Mouse (Mus musculus) embryonic facial prominence, embryonic 11.5 days (tissue): ENCODE measurements around the gene Per2. TPM values are rescaled to one million over a fixed set of nuclear protein-coding genes. Genes with fewer than 3 reads are reported as not detected.
"Not testable (repeated sequence)": the region's sequence is repeated elsewhere in the genome, so short reads cannot be mapped to it uniquely, and the experiment has no call there.

Source experiments
- ATAC-seq: fragments of 200-750 bp; cut with Nextera tagmentation; replicated peaks from 2 replicates; pipeline ENCODE4 v1.8.0; 2017; ENCODE audit warnings: low read depth; ENCODE audit not compliant: insufficient number of reproducible peaks, low FRiP score, low TSS enrichment
- DNase-seq: peaks from one replicate; pipeline ENCODE4 v3.0.0-alpha.2; 2015; ENCODE audit warnings: low spot score
- H3K27ac ChIP-seq: fragments of 300-500 bp; sonication (generic); replicated peaks from 2 replicates; pipeline ENCODE4 v1.5.1; 2014; ENCODE audit warnings: mild to moderate bottlenecking, low read depth, low read length, control low read depth
- H3K27me3 ChIP-seq: fragments of 300-500 bp; sonication (generic); 2 replicates; pipeline ENCODE4 v1.6.1; 2014; ENCODE audit warnings: mild to moderate bottlenecking, low read length, moderate library complexity, mixed read lengths; ENCODE audit not compliant: control insufficient read depth, insufficient read depth
- H3K36me3 ChIP-seq: fragments of 300-500 bp; sonication (generic); replicated peaks from 2 replicates; pipeline ENCODE4 v1.6.1; 2014; ENCODE audit warnings: low read depth, mild to moderate bottlenecking, low read length, moderate library complexity, mixed read lengths; ENCODE audit not compliant: control insufficient read depth, insufficient read depth
- H3K4me1 ChIP-seq: fragments of 300-500 bp; sonication (generic); 2 replicates; pipeline ENCODE4 v1.6.1; 2014; ENCODE audit warnings: low read length, mixed read lengths; ENCODE audit not compliant: control insufficient read depth, insufficient read depth
- H3K4me2 ChIP-seq: fragments of 300-500 bp; sonication (generic); 2 replicates; pipeline ENCODE4 v1.6.1; 2014; ENCODE audit warnings: low read depth, mild to moderate bottlenecking, control low read depth, low read length, moderate library complexity
- H3K4me3 ChIP-seq: fragments of 300-500 bp; sonication (generic); 2 replicates; pipeline ENCODE4 v1.5.1; 2014; ENCODE audit warnings: low read depth, low read length, control low read depth
- H3K9ac ChIP-seq: fragments of 300-500 bp; sonication (generic); replicated peaks from 2 replicates; pipeline ENCODE4 v1.6.1; 2014; ENCODE audit warnings: mild to moderate bottlenecking, control low read depth, low read length
- H3K9me3 ChIP-seq: fragments of 300-500 bp; sonication (generic); replicated peaks from 2 replicates; pipeline ENCODE4 v1.6.1; 2016; ENCODE audit warnings: mild to moderate bottlenecking, low read length, inconsistent platforms, mixed read lengths; ENCODE audit not compliant: control insufficient read depth
- WGBS: fragments of 180-500 bp; shearing (Covaris S2); extraction: QIAGEN DNeasy Blood & Tissue Kit; methylation state at CpG from one replicate; pipeline ENCODE4 v1.1.7; 2014; 5-methylcytosine and 5-hydroxymethylcytosine counted together
- polyA plus RNA-seq: library from polyadenylated mRNA; unstranded; fragments of >200 nt; fragmentation: Nextera tagmentation; extraction: Ambion mirVana; gene quantifications from 2 replicates; pipeline ENCODE4 v1.2.1, GENCODE M21; 2014

Gene Per2
- polyA plus RNA-seq, 1 experiment from 2014 or later: 0.97 TPM

DNA sequence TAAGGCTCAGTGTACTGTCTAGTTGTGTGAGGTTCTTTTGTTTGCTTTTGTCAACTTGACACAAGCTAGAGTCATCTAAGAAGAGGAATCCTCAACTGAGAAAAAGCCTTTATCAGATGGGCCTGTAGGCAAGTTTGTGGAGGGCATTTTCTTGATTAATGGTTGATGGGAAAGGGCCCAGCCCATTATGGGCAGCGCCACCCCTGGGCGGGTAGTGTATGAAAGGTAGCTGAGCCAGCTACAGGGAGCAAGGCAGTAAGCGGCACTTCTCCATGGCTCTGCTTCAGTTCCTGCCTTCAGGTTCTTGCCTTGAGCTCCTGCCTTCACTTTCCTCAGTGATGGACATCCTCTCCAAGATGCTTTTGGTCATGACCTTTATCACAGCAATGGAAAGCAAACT, 27.0 kb upstream of the Per2 start:
- WGBS: 86% methylated on average over 3 of the region's 3 CpGs
- Histone ChIP-seq H3K4me1 (no peaks in the 10 kb centered on the region), H3K27me3 (no peaks in the 10 kb centered on the region), H3K9me3 (no peaks in the 10 kb centered on the region), H3K27ac (no peak overlapping the region), H3K36me3 (no peaks in the 10 kb centered on the region), H3K4me3 (no peak overlapping the region), H3K4me2 (no peak overlapping the region), H3K9ac (no peak overlapping the region)
- DNase-seq (no peak), ATAC-seq (no peak)

DNA sequence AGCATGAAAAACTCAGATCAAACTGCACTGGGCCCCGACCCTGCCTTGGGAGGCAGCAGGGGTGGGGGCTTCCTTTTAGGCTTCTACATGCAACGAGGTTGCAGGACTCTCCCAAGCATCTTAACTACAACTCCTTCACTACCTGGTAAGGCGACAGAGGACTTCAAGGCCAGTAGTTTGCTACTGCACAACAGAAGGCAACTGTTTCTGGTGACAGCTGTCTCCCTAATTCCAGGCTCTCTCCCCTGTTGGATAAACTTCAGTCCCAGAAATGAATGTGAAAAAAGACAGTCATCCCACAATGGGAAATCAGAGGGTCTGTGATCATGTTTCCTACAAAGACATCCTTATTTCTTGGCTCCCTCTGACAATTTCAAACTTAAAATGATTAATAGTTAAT, 26.3 kb upstream of the Per2 start:
- WGBS: 78% methylated on average over 3 of the region's 3 CpGs
- H3K4me1 ChIP-seq: no peaks in the 10 kb centered on the region
- no peaks in the 10 kb centered on the region for H3K9me3 ChIP-seq
- H3K4me3 ChIP-seq: no peak overlapping the region
- no peaks in the 10 kb centered on the region for H3K27me3 ChIP-seq
- no peak overlapping the region for H3K4me2 ChIP-seq
- no peak for ATAC-seq
- no peak overlapping the region for H3K9ac ChIP-seq
- H3K27ac ChIP-seq: no peak overlapping the region
- H3K36me3 ChIP-seq: no peaks in the 10 kb centered on the region
- DNase-seq: no peak

DNA sequence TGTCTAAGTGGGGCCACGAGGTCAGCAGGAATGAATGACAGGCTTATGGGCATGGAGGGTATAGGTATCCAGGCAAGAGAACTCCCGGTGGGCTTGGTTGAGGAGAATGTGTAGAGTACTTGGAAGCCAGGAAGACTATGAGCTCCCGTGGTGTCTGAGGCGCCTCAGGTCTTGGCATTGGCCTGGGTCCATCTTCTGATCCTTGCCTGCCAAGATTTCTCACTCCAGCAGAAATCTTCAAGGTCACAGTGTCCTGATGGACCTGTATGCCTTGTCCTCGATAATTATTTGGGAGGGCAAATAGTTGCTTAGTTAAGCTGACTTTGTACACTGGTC, 24.9 kb upstream of the Per2 start:
- Histone ChIP-seq H3K4me2 (no peak overlapping the region), H3K4me3 (no peak overlapping the region), H3K4me1 (no peaks in the 10 kb centered on the region), H3K27me3 (no peaks in the 10 kb centered on the region), H3K27ac (no peak overlapping the region), H3K9me3 (no peaks in the 10 kb centered on the region), H3K9ac (no peak overlapping the region), H3K36me3 (no peaks in the 10 kb centered on the region)
- WGBS: 70% methylated on average over 5 of the region's 5 CpGs
- DNase-seq (no peak), ATAC-seq (no peak)

DNA sequence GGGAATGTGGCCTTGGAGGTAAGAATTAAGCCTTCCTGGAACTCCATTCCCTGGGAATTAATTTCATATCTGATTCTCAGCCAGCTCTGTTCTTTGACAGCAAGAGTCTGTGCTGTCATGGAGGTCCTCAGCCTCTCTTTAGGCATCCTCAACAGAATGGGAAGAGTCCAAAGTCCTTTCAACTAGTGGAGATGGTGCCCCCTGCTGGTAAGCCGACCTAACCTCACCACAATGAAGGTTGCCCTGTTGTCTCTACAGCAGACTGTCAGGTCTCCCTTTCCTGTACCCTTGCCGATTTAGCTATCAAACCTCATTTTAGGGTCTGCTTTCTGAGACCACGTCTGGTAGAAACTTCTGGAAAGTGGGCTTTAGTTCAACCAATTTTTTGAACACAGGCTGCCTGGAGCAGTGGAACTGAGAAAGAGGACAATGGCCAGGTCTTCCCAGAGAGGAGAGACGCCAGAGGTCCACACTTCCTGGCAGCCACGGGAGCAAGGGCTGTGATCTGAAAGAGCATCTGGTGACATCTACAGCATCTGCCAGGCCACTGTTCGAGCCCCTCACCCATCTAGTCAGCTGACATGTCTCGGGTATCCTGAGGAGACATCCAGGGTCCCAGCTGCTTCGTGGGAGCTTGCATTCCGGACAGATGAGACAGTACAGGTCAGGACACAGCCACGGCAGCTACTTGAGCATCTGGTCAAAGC, 24.3 kb upstream of the Per2 start:
- Histone ChIP-seq H3K4me3 (no peak overlapping the region), H3K36me3 (no peaks in the 10 kb centered on the region), H3K9me3 (no peaks in the 10 kb centered on the region), H3K27ac (no peak overlapping the region), H3K4me1 (no peaks in the 10 kb centered on the region), H3K9ac (no peak overlapping the region), H3K27me3 (no peaks in the 10 kb centered on the region), H3K4me2 (no peak overlapping the region)
- DNase-seq: peak; percentile 82
- ATAC-seq: no peak
- 34% methylated on average over 10 of the region's 10 CpGs for WGBS

DNA sequence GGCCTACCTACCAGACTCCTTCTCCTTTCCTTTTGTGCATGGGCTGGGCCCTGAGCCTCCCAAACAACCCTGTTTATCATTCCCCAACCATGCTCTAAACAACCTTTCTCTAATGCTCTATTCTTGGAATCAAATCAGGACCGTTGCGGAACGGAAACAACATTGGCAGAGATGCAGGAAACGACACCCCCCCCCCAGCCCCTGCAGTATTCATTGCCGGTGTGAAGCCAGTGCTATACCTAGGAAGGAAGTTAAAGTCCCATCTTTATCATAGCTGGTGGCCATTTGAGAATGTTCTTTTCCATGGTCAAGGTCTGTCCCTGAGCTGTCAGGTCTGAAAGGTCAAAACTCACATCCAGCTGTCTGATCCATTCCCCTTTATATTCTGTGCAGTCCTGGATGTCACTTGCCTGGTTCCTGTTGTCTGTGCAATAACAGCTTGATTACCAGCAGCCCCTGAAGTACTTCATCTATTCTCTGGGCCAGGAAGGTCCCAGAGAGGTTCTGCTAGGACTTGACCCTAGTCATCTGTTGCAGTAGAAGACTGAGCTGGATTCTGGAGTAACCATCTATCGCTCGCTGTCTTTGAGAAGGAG, 23.6 kb upstream of the Per2 start:
- no peaks in the 10 kb centered on the region for H3K9me3 ChIP-seq
- H3K4me1 ChIP-seq: no peaks in the 10 kb centered on the region
- no peak overlapping the region for H3K9ac ChIP-seq
- DNase-seq: no peak
- H3K27me3 ChIP-seq: no peaks in the 10 kb centered on the region
- H3K27ac ChIP-seq: no peak overlapping the region
- no peak overlapping the region for H3K4me2 ChIP-seq
- no peak for ATAC-seq
- no peak overlapping the region for H3K4me3 ChIP-seq
- 89% methylated on average over 7 of the region's 7 CpGs for WGBS
- H3K36me3 ChIP-seq: no peaks in the 10 kb centered on the region

DNA sequence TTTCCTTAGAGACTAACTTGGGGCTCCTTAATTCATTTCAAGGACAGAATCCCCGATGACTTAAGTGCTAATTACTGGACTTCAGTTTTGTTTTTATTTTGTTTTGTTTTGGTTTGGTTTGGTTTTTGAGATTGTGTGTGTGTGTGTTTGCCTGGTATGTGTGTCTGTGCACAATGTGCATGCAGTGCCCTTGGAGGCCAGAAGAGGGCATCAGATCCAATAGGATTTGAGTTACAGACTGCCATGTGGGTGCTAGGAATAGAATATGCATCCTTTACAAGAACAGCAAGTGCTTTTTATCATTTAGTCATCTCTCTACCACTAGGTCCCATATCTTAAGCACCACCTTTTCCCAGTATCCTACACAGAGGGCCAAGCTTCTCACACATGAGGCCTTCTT, 19.8 kb upstream of the Per2 start:
- Histone ChIP-seq H3K27ac (no peak overlapping the region), H3K4me2 (no peak overlapping the region), H3K9ac (no peak overlapping the region), H3K4me1 (no peaks in the 10 kb centered on the region), H3K4me3 (no peak overlapping the region), H3K36me3 (no peaks in the 10 kb centered on the region), H3K9me3 (no peaks in the 10 kb centered on the region), H3K27me3 (no peaks in the 10 kb centered on the region)
- ATAC-seq (no peak), DNase-seq (no peak)
- WGBS: 88% methylated on average over 1 of the region's 1 CpGs

DNA sequence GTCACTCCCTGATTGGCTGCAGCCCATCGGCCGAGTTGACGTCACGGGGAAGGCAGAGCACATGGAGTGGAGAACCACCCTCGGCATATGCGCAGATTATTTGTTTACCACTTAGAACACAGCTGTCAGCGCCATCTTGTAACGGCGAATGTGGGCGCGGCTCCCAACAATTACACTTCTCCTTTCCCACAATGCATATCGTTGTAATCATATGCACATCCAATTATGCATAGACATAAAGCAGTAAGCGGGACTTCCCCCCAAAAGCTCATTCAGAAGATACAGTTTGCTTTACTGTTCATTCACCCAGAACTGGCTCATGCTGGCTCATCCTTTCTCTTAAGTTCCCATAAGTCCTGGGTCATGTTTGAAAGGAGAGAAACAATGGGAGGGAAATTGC, 19.0 kb upstream of the Per2 start:
- H3K27ac ChIP-seq, H3K27me3 ChIP-seq, H3K36me3 ChIP-seq, H3K9me3 ChIP-seq, H3K4me1 ChIP-seq, H3K4me3 ChIP-seq, DNase-seq, ATAC-seq, H3K4me2 ChIP-seq, H3K9ac ChIP-seq: not testable (repeated sequence)
- WGBS: 96% methylated on average over 8 of the region's 13 CpGs

DNA sequence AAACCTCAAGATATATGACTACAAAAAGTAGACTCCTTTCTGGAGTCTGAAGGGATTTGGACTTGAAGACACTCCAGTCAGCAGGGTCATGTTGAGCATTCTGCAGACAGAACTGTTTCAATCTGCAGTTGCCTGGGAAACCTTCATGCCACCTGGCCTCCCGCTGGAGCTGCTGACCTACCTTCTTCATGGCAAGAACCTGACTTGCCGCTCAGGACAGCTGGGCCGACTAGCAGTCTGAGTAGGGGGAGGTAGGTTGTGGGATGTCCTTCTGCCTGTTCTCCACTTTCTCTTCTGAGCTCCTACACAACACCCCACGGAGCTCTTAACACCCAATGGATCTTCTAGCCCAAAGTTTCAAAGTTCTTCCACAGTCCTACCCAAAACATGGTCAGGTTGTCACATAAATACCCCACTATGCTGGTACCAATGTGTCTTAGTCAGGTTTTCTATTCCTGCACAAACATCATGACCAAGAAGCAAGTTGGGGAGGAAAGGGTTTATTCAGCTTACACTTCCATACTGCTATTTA, 10.8 kb upstream of the Per2 start:
- DNase-seq (no peak), ATAC-seq (no peak)
- Histone ChIP-seq H3K4me3 (no peak overlapping the region), H3K4me1 (no peaks in the 10 kb centered on the region), H3K36me3 (no peaks in the 10 kb centered on the region), H3K27ac (no peak overlapping the region), H3K27me3 (no peaks in the 10 kb centered on the region), H3K9me3 (no peaks in the 10 kb centered on the region), H3K9ac (no peak overlapping the region), H3K4me2 (no peak overlapping the region)
- 89% methylated on average over 4 of the region's 4 CpGs for WGBS
